Mouse (Mus musculus) layer of hippocampus, adult 9-11 months (tissue): ENCODE data around the gene Sars2.

ENCODE experiments used
- DNase-seq: peaks from one replicate; pipeline ENCODE4 v3.0.0; 2022

The Sars2 gene

GRCm38 (mm10) chr7:28780857-28781256 lies 39.1 kb downstream of the Sars2 start:
- no peak for DNase-seq

GRCm38 (mm10) chr7:28781261-28781663 lies 39.5 kb downstream of the Sars2 start:
- DNase-seq: no peak

- no peak for DNase-seq
Measured at GRCm38 (mm10) chr7:28785161-28785560, 43.4 kb downstream of the Sars2 start.

- DNase-seq: no peak
Measured at GRCm38 (mm10) chr7:28787884-28788283, 46.1 kb downstream of the Sars2 start.

GRCm38 (mm10) chr7:28788307-28789195 lies 46.8 kb downstream of the Sars2 start, which contains the start of gene Rinl:
TSS of gene Rinl (plus strand) at chr7:28788969.
- DNase-seq: no peak

- no peak for DNase-seq
Measured at GRCm38 (mm10) chr7:28789235-28789634, 47.4 kb downstream of the Sars2 start.

- DNase-seq: no peak
Measured at GRCm38 (mm10) chr7:28790066-28790806, 48.4 kb downstream of the Sars2 start.

GRCm38 (mm10) chr7:28791706-28792105 lies 49.9 kb downstream of the Sars2 start:
- DNase-seq: no peak

- DNase-seq: no peak
Measured at GRCm38 (mm10) chr7:28792391-28793185, 50.8 kb downstream of the Sars2 start.

GRCm38 (mm10) chr7:28793834-28794233 lies 52.0 kb downstream of the Sars2 start:
- no peak for DNase-seq

- DNase-seq: no peak
Measured at GRCm38 (mm10) chr7:28794496-28794895, 52.7 kb downstream of the Sars2 start.

- no peak for DNase-seq
Measured at GRCm38 (mm10) chr7:28795832-28796231, 54.0 kb downstream of the Sars2 start.

GRCm38 (mm10) chr7:28796562-28796975 lies 54.8 kb downstream of the Sars2 start:
- peak; percentile 77 for DNase-seq

GRCm38 (mm10) chr7:28799994-28800393 lies 58.2 kb downstream of the Sars2 start:
- no peak for DNase-seq

GRCm38 (mm10) chr7:28801451-28801850 lies 59.7 kb downstream of the Sars2 start:
- DNase-seq: no peak

GRCm38 (mm10) chr7:28801901-28802670 lies 60.3 kb downstream of the Sars2 start:
- DNase-seq: no peak

GRCm38 (mm10) chr7:28802846-28803588 lies 61.2 kb downstream of the Sars2 start:
- no peak for DNase-seq
